Mouse (Mus musculus): ENCODE measurements around the gene Ublcp1.

The Ublcp1 gene

GRCm38 (mm10) chr11:44423261-44423660 is 47.0 kb downstream of the Ublcp1 start:
- in situ Hi-C loops (cut with MboI, MseI): no loop called here

GRCm38 (mm10) chr11:44422337-44423111 is 47.8 kb downstream of the Ublcp1 start:
- in situ Hi-C loops (cut with MboI, MseI): no loop called here

GRCm38 (mm10) chr11:44417403-44417802 is 52.9 kb downstream of the Ublcp1 start:
- in situ Hi-C loops (cut with MboI, MseI): no loop called here

- in situ Hi-C loops (cut with MboI, MseI): no loop called here
These were observed 55.7 kb downstream of the Ublcp1 start for GRCm38 (mm10) chr11:44414605-44415004.

- in situ Hi-C loops (cut with MboI, MseI): no loop called here
These were observed 56.9 kb downstream of the Ublcp1 start for GRCm38 (mm10) chr11:44413371-44413770.

- in situ Hi-C loops (cut with MboI, MseI): no loop called here
These were observed 58.0 kb downstream of the Ublcp1 start for GRCm38 (mm10) chr11:44412276-44412675.

- in situ Hi-C loops (cut with MboI, MseI): no loop called here
These were observed 59.9 kb downstream of the Ublcp1 start for GRCm38 (mm10) chr11:44410413-44410812.

- in situ Hi-C loops (cut with MboI, MseI): no loop called here
These were observed 61.7 kb downstream of the Ublcp1 start for GRCm38 (mm10) chr11:44408626-44409025.

GRCm38 (mm10) chr11:44406457-44406856 is 63.8 kb downstream of the Ublcp1 start:
- in situ Hi-C loops (cut with MboI, MseI): no loop called here

GRCm38 (mm10) chr11:44405961-44406360 is 64.3 kb downstream of the Ublcp1 start:
- in situ Hi-C loops (cut with MboI, MseI): no loop called here

- in situ Hi-C loops (cut with MboI, MseI): no loop called here
These were observed 65.2 kb downstream of the Ublcp1 start for GRCm38 (mm10) chr11:44405113-44405512.
